Mouse (Mus musculus): ENCODE measurements around the gene Rhox8. TPM values are rescaled to one million over a fixed set of nuclear protein-coding genes. Genes with fewer than 3 reads are reported as not detected.
A peak's percentile ranks its signal among the peaks of the same experiment; 100 is the strongest.
"Not testable (repeated sequence)": the region's sequence is repeated elsewhere in the genome, so short reads cannot be mapped to it uniquely, and the experiment has no call there.

Rhox8 gene
- total RNA-seq (2014; rRNA removed; ENCODE audit: low replicate concordance) (not detected in 2 replicates), polyA plus RNA-seq (2015; fragmentation: Nextera tagmentation; extraction: Ambion mirVana) (0.12 TPM in 1 of 2 replicates, not detected in the other)

- Histone ChIP-seq H3K9me3 (replicated peaks; ENCODE audit: control insufficient read depth, low read length) (no peaks in the 10 kb centered on the region), H3K27me3 (ENCODE audit: control insufficient read depth, insufficient read depth, low read length) (no peaks in the 10 kb centered on the region), H3K4me3 (ENCODE audit: low read depth, low read length) (no peak within 1 kb of the TSS), H3K36me3 (replicated peaks; ENCODE audit: control insufficient read depth, insufficient read depth, low read length) (no peaks in the 10 kb centered on the region), H3K4me2 (ENCODE audit: low read depth, low read length) (no peak within 1 kb of the TSS), H3K27ac (ENCODE audit: low read depth) (no peak within 1 kb of the TSS), H3K9ac (replicated peaks; ENCODE audit: low read depth, low read length) (no peak within 1 kb of the TSS), H3K4me1 (ENCODE audit: control insufficient read depth, insufficient read depth) (no peaks in the 10 kb centered on the region)
- no peak for ATAC-seq (ENCODE audit: insufficient read depth, low read depth)
- no peak for DNase-seq (ENCODE audit: low spot score)
- TF ChIP-seq CTCF (IDR thresholded peaks at IDR 0.05; ENCODE audit: low read depth) = no peak
- no peak for TF ChIP-seq EP300 (IDR thresholded peaks at IDR 0.05; ENCODE audit: low read depth)
- WGBS = 70% methylated on average over 4 of the region's 4 CpGs
Observed at GRCm38 (mm10) chrX:37878844-37879243, at the start of gene Rhox8. Gene Rhox8, minus strand, starts transcription at chrX:37878944.

GRCm38 (mm10) chrX:37916311-37916710 is 37.6 kb upstream of the Rhox8 start:
- H3K4me3 ChIP-seq (ENCODE audit: low read depth, low read length) = no peak overlapping the region
- H3K9ac ChIP-seq (replicated peaks; ENCODE audit: low read depth, low read length) = no peak overlapping the region
- no peak for TF ChIP-seq EP300 (IDR thresholded peaks at IDR 0.05; ENCODE audit: low read depth)
- TF ChIP-seq CTCF (IDR thresholded peaks at IDR 0.05; ENCODE audit: low read depth) = 0 out of 2 replicates have a peak, but pooled peaks have one; percentile 4
- WGBS = 51% methylated on average over 4 of the region's 4 CpGs
- no peak overlapping the region for H3K27ac ChIP-seq (ENCODE audit: low read depth)
- DNase-seq (ENCODE audit: low spot score) = no peak
- H3K36me3 ChIP-seq (replicated peaks; ENCODE audit: control insufficient read depth, insufficient read depth, low read length) = no peaks in the 10 kb centered on the region
- no peak overlapping the region for H3K4me2 ChIP-seq (ENCODE audit: low read depth, low read length)
- H3K27me3 ChIP-seq (ENCODE audit: control insufficient read depth, insufficient read depth, low read length) = no peaks in the 10 kb centered on the region
- H3K4me1 ChIP-seq (ENCODE audit: control insufficient read depth, insufficient read depth) = no peaks in the 10 kb centered on the region
- no peak for ATAC-seq (ENCODE audit: insufficient read depth, low read depth)
- H3K9me3 ChIP-seq (replicated peaks; ENCODE audit: control insufficient read depth, low read length) = no peaks in the 10 kb centered on the region

- no peaks in the 10 kb centered on the region for H3K9me3 ChIP-seq (replicated peaks; ENCODE audit: control insufficient read depth, low read length)
- no peaks in the 10 kb centered on the region for H3K36me3 ChIP-seq (replicated peaks; ENCODE audit: control insufficient read depth, insufficient read depth, low read length)
- no peaks in the 10 kb centered on the region for H3K27me3 ChIP-seq (ENCODE audit: control insufficient read depth, insufficient read depth, low read length)
- no peak overlapping the region for H3K27ac ChIP-seq (ENCODE audit: low read depth)
- DNase-seq (ENCODE audit: low spot score) (no peak), ATAC-seq (ENCODE audit: insufficient read depth, low read depth) (no peak)
- H3K9ac ChIP-seq (replicated peaks; ENCODE audit: low read depth, low read length) = no peak overlapping the region
- H3K4me1 ChIP-seq (ENCODE audit: control insufficient read depth, insufficient read depth) = no peaks in the 10 kb centered on the region
- peak; percentile 32 for TF ChIP-seq CTCF (IDR thresholded peaks at IDR 0.05; ENCODE audit: low read depth)
- no peak for TF ChIP-seq EP300 (IDR thresholded peaks at IDR 0.05; ENCODE audit: low read depth)
- 39% methylated on average over 7 of the region's 7 CpGs for WGBS
- H3K4me3 ChIP-seq (ENCODE audit: low read depth, low read length) = no peak overlapping the region
- no peak overlapping the region for H3K4me2 ChIP-seq (ENCODE audit: low read depth, low read length)
Observed at GRCm38 (mm10) chrX:37908581-37908980, 29.8 kb upstream of the Rhox8 start.

GRCm38 (mm10) chrX:37903727-37904126 is 25.0 kb upstream of the Rhox8 start:
- Histone ChIP-seq H3K4me2 (ENCODE audit: low read depth, low read length) (no peak overlapping the region), H3K9me3 (replicated peaks; ENCODE audit: control insufficient read depth, low read length) (no peaks in the 10 kb centered on the region), H3K27ac (ENCODE audit: low read depth) (no peak overlapping the region), H3K36me3 (replicated peaks; ENCODE audit: control insufficient read depth, insufficient read depth, low read length) (no peaks in the 10 kb centered on the region), H3K27me3 (ENCODE audit: control insufficient read depth, insufficient read depth, low read length) (no peaks in the 10 kb centered on the region), H3K9ac (replicated peaks; ENCODE audit: low read depth, low read length) (no peak overlapping the region), H3K4me1 (ENCODE audit: control insufficient read depth, insufficient read depth) (no peaks in the 10 kb centered on the region), H3K4me3 (ENCODE audit: low read depth, low read length) (no peak overlapping the region)
- ATAC-seq (ENCODE audit: insufficient read depth, low read depth) (no peak), DNase-seq (ENCODE audit: low spot score) (peak; percentile 8)
- WGBS = 50% methylated on average over 5 of the region's 5 CpGs
- TF ChIP-seq CTCF (IDR thresholded peaks at IDR 0.05; ENCODE audit: low read depth) (peak; percentile 33), EP300 (IDR thresholded peaks at IDR 0.05; ENCODE audit: low read depth) (no peak)

GRCm38 (mm10) chrX:37901670-37902069 is 22.9 kb upstream of the Rhox8 start, which contains the start of gene Rhox9:
Gene Rhox9, minus strand, starts transcription at chrX:37901770.
- H3K27me3 ChIP-seq (ENCODE audit: control insufficient read depth, insufficient read depth, low read length); H3K27ac ChIP-seq (ENCODE audit: low read depth); ATAC-seq (ENCODE audit: insufficient read depth, low read depth); H3K4me3 ChIP-seq (ENCODE audit: low read depth, low read length); H3K4me2 ChIP-seq (ENCODE audit: low read depth, low read length); H3K9ac ChIP-seq (replicated peaks; ENCODE audit: low read depth, low read length); H3K36me3 ChIP-seq (replicated peaks; ENCODE audit: control insufficient read depth, insufficient read depth, low read length); DNase-seq (ENCODE audit: low spot score); H3K4me1 ChIP-seq (ENCODE audit: control insufficient read depth, insufficient read depth); H3K9me3 ChIP-seq (replicated peaks; ENCODE audit: control insufficient read depth, low read length): not testable (repeated sequence)
- 88% methylated on average over 8 of the region's 18 CpGs for WGBS

- H3K4me2 ChIP-seq (ENCODE audit: low read depth, low read length); H3K9me3 ChIP-seq (replicated peaks; ENCODE audit: control insufficient read depth, low read length); H3K27me3 ChIP-seq (ENCODE audit: control insufficient read depth, insufficient read depth, low read length); DNase-seq (ENCODE audit: low spot score); H3K36me3 ChIP-seq (replicated peaks; ENCODE audit: control insufficient read depth, insufficient read depth, low read length); H3K27ac ChIP-seq (ENCODE audit: low read depth); H3K9ac ChIP-seq (replicated peaks; ENCODE audit: low read depth, low read length); ATAC-seq (ENCODE audit: insufficient read depth, low read depth); H3K4me3 ChIP-seq (ENCODE audit: low read depth, low read length); H3K4me1 ChIP-seq (ENCODE audit: control insufficient read depth, insufficient read depth): not testable (repeated sequence)
- WGBS = 47% methylated on average over 9 of the region's 9 CpGs
Observed at GRCm38 (mm10) chrX:37897132-37897531, 18.4 kb upstream of the Rhox8 start, which contains the start of gene Rhox7b. Gene Rhox7b, minus strand, starts transcription at chrX:37897232.
